Mouse (Mus musculus): ENCODE measurements around the gene Gcm1. TPM values are rescaled to one million over a fixed set of nuclear protein-coding genes. Genes with fewer than 3 reads are reported as not detected.

Gcm1 gene
- polyA plus RNA-seq, 1 experiment from 2014 or later, result not detected

- WGBS (ENCODE audit: insufficient replicate concordance), result 47% methylated on average over 1 of the region's 1 CpGs
- no peaks in the 10 kb centered on the region for H3K4me1 ChIP-seq (ENCODE audit: control insufficient read depth, insufficient read depth, low read length)
- no peak overlapping the region for H3K4me2 ChIP-seq
- H3K27me3 ChIP-seq (ENCODE audit: control insufficient read depth, insufficient read depth, low read length), result no peaks in the 10 kb centered on the region
- H3K9ac ChIP-seq (ENCODE audit: low read depth, low read length), result no peak overlapping the region
- no peak overlapping the region for H3K4me3 ChIP-seq (ENCODE audit: low read depth, low read length)
- no peak overlapping the region for H3K27ac ChIP-seq (ENCODE audit: low read depth, low read length)
- no peak for ATAC-seq (replicated peaks; ENCODE audit: insufficient number of reproducible peaks, low FRiP score, low TSS enrichment)
- no peaks in the 10 kb centered on the region for H3K36me3 ChIP-seq (ENCODE audit: control insufficient read depth, insufficient read depth, low read length)
- H3K9me3 ChIP-seq (replicated peaks; ENCODE audit: control insufficient read depth, low read length), result no peaks in the 10 kb centered on the region
Measured at GRCm38 (mm10) chr9:78013813-78014212, 37.9 kb upstream of the Gcm1 start.

GRCm38 (mm10) chr9:78015816-78016215 is 35.9 kb upstream of the Gcm1 start:
- no peak overlapping the region; the same call in 1 of the 2 replicates for H3K9ac ChIP-seq (ENCODE audit: low read depth, low read length)
- no peak overlapping the region for H3K27ac ChIP-seq (ENCODE audit: low read depth, low read length)
- peaks cover 5% of the 10 kb centered on the region for H3K4me1 ChIP-seq (ENCODE audit: control insufficient read depth, insufficient read depth, low read length)
- no peaks in the 10 kb centered on the region for H3K9me3 ChIP-seq (replicated peaks; ENCODE audit: control insufficient read depth, low read length)
- H3K36me3 ChIP-seq (ENCODE audit: control insufficient read depth, insufficient read depth, low read length), result no peaks in the 10 kb centered on the region
- H3K4me2 ChIP-seq, result no peak overlapping the region
- WGBS (ENCODE audit: insufficient replicate concordance), result 81% methylated on average over 7 of the region's 7 CpGs
- H3K27me3 ChIP-seq (ENCODE audit: control insufficient read depth, insufficient read depth, low read length), result no peaks in the 10 kb centered on the region
- H3K4me3 ChIP-seq (ENCODE audit: low read depth, low read length), result no peak overlapping the region
- ATAC-seq (replicated peaks; ENCODE audit: insufficient number of reproducible peaks, low FRiP score, low TSS enrichment), result no peak

GRCm38 (mm10) chr9:78016288-78016687 is 35.4 kb upstream of the Gcm1 start:
- H3K4me1 ChIP-seq (ENCODE audit: control insufficient read depth, insufficient read depth, low read length), result peaks cover 9% of the 10 kb centered on the region
- H3K9me3 ChIP-seq (replicated peaks; ENCODE audit: control insufficient read depth, low read length), result no peaks in the 10 kb centered on the region
- H3K4me3 ChIP-seq (ENCODE audit: low read depth, low read length), result no peak overlapping the region
- no peaks in the 10 kb centered on the region for H3K36me3 ChIP-seq (ENCODE audit: control insufficient read depth, insufficient read depth, low read length)
- H3K9ac ChIP-seq (ENCODE audit: low read depth, low read length), result peak overlapping the region; percentile 40
- 49% methylated on average over 15 of the region's 15 CpGs for WGBS (ENCODE audit: insufficient replicate concordance)
- no peaks in the 10 kb centered on the region for H3K27me3 ChIP-seq (ENCODE audit: control insufficient read depth, insufficient read depth, low read length)
- peak overlapping the region; percentile 36; the same call in 1 of the 2 replicates for H3K4me2 ChIP-seq
- ATAC-seq (replicated peaks; ENCODE audit: insufficient number of reproducible peaks, low FRiP score, low TSS enrichment), result no peak
- no peak overlapping the region for H3K27ac ChIP-seq (ENCODE audit: low read depth, low read length)

GRCm38 (mm10) chr9:78021256-78021655 is 30.5 kb upstream of the Gcm1 start:
- no peaks in the 10 kb centered on the region for H3K9me3 ChIP-seq (replicated peaks; ENCODE audit: control insufficient read depth, low read length)
- H3K9ac ChIP-seq (ENCODE audit: low read depth, low read length), result 0 out of 2 replicates have a peak overlapping the region, but pooled peaks have one; percentile 24
- H3K4me2 ChIP-seq, result no peak overlapping the region
- peaks cover 19% of the 10 kb centered on the region for H3K4me1 ChIP-seq (ENCODE audit: control insufficient read depth, insufficient read depth, low read length)
- H3K36me3 ChIP-seq (ENCODE audit: control insufficient read depth, insufficient read depth, low read length), result no peaks in the 10 kb centered on the region
- H3K27me3 ChIP-seq (ENCODE audit: control insufficient read depth, insufficient read depth, low read length), result no peaks in the 10 kb centered on the region
- 24% methylated on average over 9 of the region's 9 CpGs for WGBS (ENCODE audit: insufficient replicate concordance)
- no peak overlapping the region for H3K4me3 ChIP-seq (ENCODE audit: low read depth, low read length)
- H3K27ac ChIP-seq (ENCODE audit: low read depth, low read length), result peak overlapping the region; percentile 64
- 0 out of 2 replicates have a peak, but pooled peaks have one; percentile 26 for ATAC-seq (replicated peaks; ENCODE audit: insufficient number of reproducible peaks, low FRiP score, low TSS enrichment)

- Histone ChIP-seq H3K4me1 (ENCODE audit: control insufficient read depth, insufficient read depth, low read length) (peaks cover 19% of the 10 kb centered on the region), H3K4me2 (no peak overlapping the region), H3K9ac (ENCODE audit: low read depth, low read length) (peak overlapping the region; percentile 43; the same call in 1 of the 2 replicates), H3K36me3 (ENCODE audit: control insufficient read depth, insufficient read depth, low read length) (no peaks in the 10 kb centered on the region), H3K27ac (ENCODE audit: low read depth, low read length) (peak overlapping the region; percentile 64), H3K9me3 (replicated peaks; ENCODE audit: control insufficient read depth, low read length) (no peaks in the 10 kb centered on the region), H3K27me3 (ENCODE audit: control insufficient read depth, insufficient read depth, low read length) (no peaks in the 10 kb centered on the region), H3K4me3 (ENCODE audit: low read depth, low read length) (no peak overlapping the region)
- 58% methylated on average over 8 of the region's 8 CpGs for WGBS (ENCODE audit: insufficient replicate concordance)
- no peak for ATAC-seq (replicated peaks; ENCODE audit: insufficient number of reproducible peaks, low FRiP score, low TSS enrichment)
Measured at GRCm38 (mm10) chr9:78022187-78022945, 29.4 kb upstream of the Gcm1 start.

GRCm38 (mm10) chr9:78024823-78025222 is 26.9 kb upstream of the Gcm1 start:
- no peaks in the 10 kb centered on the region for H3K36me3 ChIP-seq (ENCODE audit: control insufficient read depth, insufficient read depth, low read length)
- no peak overlapping the region for H3K4me2 ChIP-seq
- H3K27ac ChIP-seq (ENCODE audit: low read depth, low read length), result no peak overlapping the region
- no peaks in the 10 kb centered on the region for H3K9me3 ChIP-seq (replicated peaks; ENCODE audit: control insufficient read depth, low read length)
- WGBS (ENCODE audit: insufficient replicate concordance), result 19% methylated on average over 3 of the region's 3 CpGs
- no peaks in the 10 kb centered on the region for H3K27me3 ChIP-seq (ENCODE audit: control insufficient read depth, insufficient read depth, low read length)
- 0 out of 2 replicates have a peak, but pooled peaks have one; percentile 10 for ATAC-seq (replicated peaks; ENCODE audit: insufficient number of reproducible peaks, low FRiP score, low TSS enrichment)
- H3K9ac ChIP-seq (ENCODE audit: low read depth, low read length), result no peak overlapping the region
- H3K4me1 ChIP-seq (ENCODE audit: control insufficient read depth, insufficient read depth, low read length), result peaks cover 19% of the 10 kb centered on the region
- no peak overlapping the region for H3K4me3 ChIP-seq (ENCODE audit: low read depth, low read length)

GRCm38 (mm10) chr9:78027099-78027498 is 24.6 kb upstream of the Gcm1 start:
- Histone ChIP-seq H3K27me3 (ENCODE audit: control insufficient read depth, insufficient read depth, low read length) (no peaks in the 10 kb centered on the region), H3K4me2 (no peak overlapping the region), H3K9me3 (replicated peaks; ENCODE audit: control insufficient read depth, low read length) (no peaks in the 10 kb centered on the region), H3K9ac (ENCODE audit: low read depth, low read length) (no peak overlapping the region), H3K4me1 (ENCODE audit: control insufficient read depth, insufficient read depth, low read length) (peaks cover 2% of the 10 kb centered on the region), H3K4me3 (ENCODE audit: low read depth, low read length) (no peak overlapping the region), H3K27ac (ENCODE audit: low read depth, low read length) (no peak overlapping the region), H3K36me3 (ENCODE audit: control insufficient read depth, insufficient read depth, low read length) (no peaks in the 10 kb centered on the region)
- ATAC-seq (replicated peaks; ENCODE audit: insufficient number of reproducible peaks, low FRiP score, low TSS enrichment), result no peak
- 60% methylated on average over 3 of the region's 3 CpGs for WGBS (ENCODE audit: insufficient replicate concordance)

DNA sequence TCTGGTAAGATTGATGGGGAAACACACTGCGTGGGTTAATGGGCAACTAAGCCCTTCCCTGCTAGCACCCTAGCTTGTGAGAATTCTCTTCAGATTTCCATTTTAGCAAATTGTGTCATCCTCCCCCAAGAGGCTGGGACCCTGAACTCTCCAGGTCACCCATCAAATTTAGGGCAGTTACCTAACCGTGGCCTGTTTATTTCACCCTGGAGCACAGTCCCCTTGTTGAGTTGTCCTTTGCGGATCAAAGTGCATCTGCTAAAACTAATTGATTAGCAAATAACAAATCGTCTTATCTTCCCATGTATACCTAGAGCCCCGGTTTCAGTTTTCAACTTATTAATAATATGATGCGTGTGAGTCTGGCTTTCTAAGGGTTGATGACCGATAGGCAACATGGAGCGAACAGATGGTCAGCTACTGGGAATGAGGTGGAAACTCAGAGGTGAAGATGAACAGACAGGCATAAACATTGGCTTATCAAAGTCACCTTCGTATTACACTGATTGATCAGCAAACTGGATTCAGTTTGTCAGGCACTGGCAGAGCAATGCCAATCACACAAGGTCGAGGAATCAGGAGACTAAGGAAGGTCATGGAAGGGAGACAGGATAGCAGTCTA is 20.8 kb upstream of the Gcm1 start:
- Histone ChIP-seq H3K27ac (ENCODE audit: low read depth, low read length) (no peak overlapping the region), H3K4me2 (no peak overlapping the region), H3K36me3 (ENCODE audit: control insufficient read depth, insufficient read depth, low read length) (no peaks in the 10 kb centered on the region), H3K4me3 (ENCODE audit: low read depth, low read length) (no peak overlapping the region), H3K4me1 (ENCODE audit: control insufficient read depth, insufficient read depth, low read length) (no peaks in the 10 kb centered on the region), H3K9ac (ENCODE audit: low read depth, low read length) (no peak overlapping the region), H3K9me3 (replicated peaks; ENCODE audit: control insufficient read depth, low read length) (no peaks in the 10 kb centered on the region), H3K27me3 (ENCODE audit: control insufficient read depth, insufficient read depth, low read length) (no peaks in the 10 kb centered on the region)
- no peak for ATAC-seq (replicated peaks; ENCODE audit: insufficient number of reproducible peaks, low FRiP score, low TSS enrichment)
- WGBS (ENCODE audit: insufficient replicate concordance), result 84% methylated on average over 10 of the region's 10 CpGs

All from heart, embryonic 11.5 days (tissue).